Mouse (Mus musculus) liver, adult (tissue): Measurements from ENCODE around the gene Lrch4.

Experiments used
- GATA4 ChIP-seq: IDR thresholded peaks from 2 replicates; pipeline ENCODE4 v1.6.1; 2014; ENCODE audit warnings: mild to moderate bottlenecking, low read length; ENCODE audit not compliant: insufficient replicate concordance

Gene Lrch4

DNA sequence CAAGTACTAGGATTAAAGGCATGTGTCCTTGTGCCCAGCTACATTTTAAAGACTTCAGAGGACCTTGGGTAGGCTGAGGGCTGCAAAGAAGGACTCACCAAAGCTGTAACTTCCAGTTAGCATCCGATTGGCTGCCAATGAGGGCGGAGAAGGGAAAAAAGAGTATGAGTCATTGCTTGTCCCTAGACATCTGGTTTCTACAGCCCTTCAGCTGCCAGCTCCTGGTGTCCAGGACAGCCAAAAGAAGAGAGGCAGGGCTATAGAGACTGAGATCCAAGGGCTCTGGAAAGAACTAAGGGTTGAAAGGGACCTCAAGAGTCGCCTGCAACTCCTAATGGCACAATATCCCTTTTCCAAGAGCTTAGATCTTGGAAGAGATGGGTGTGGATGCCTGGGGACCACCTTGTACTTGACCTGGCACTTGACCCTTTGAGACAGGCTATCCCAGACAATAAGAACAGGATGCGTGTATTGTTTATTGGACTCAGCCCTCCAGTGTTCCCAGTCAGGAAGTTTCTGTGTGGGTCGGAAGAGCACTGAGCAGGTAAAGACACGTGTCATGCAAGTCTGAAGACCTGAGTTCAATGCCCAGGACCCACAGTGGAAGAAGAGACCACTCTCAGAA lies 31.3 kb downstream of the Lrch4 start:
- no peak for TF ChIP-seq GATA4

DNA sequence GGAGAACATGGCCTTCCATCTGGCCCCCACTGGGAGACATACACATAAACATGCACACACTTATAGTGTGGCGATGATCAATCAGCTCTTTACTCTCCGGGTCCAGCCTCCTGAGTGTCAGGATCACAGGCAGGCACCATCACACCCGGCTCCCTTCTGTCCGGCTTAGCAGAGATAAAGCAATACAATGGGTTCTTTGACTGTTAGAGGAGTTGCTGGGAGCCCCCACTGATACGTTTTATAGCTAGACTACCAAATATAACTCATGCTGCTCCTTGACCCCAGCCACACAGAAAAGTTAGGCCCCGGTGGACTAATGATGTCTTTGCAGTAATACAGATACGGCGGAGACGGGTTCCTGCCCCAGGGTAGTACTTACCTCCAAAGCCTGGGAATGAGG lies 34.1 kb downstream of the Lrch4 start:
- TF ChIP-seq GATA4: no peak

DNA sequence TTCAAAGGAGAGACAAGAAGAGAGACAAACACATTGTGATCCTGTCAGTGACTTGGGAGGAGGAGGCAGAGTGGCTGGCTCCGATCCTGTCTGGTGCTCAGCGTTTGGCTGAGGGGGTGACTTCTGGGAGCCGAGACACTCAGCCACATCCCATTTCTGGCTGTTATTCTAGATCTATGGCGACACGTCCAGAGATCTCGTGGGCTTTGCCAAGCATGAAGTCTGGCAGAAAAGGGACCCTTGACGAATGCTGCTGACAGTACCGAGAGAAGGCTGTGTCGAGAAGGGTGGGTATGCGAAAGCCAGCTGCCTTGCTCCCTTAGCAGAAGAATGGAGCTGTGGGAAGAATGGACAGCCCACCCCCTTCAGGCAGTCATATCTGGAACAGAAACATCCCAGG lies 40.0 kb downstream of the Lrch4 start:
- TF ChIP-seq GATA4: no peak

DNA sequence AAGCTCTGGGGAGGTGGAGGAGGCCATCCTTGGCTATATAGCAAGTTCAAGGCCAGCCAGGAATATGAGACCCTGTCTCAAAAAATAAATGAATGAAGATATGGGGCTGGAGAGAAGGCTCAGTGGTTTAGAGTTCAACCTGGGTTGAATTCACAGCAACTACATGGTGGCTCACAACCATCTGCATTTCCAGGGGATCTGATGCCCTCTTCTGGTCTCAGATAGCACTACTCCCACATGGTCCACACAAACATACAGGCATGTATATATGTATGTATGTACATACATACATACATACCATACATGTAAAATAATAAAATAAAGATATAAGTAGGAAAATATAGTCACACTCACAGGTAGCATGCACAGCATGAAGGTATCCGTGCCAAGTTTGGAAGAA lies 41.3 kb downstream of the Lrch4 start:
- no peak for TF ChIP-seq GATA4

DNA sequence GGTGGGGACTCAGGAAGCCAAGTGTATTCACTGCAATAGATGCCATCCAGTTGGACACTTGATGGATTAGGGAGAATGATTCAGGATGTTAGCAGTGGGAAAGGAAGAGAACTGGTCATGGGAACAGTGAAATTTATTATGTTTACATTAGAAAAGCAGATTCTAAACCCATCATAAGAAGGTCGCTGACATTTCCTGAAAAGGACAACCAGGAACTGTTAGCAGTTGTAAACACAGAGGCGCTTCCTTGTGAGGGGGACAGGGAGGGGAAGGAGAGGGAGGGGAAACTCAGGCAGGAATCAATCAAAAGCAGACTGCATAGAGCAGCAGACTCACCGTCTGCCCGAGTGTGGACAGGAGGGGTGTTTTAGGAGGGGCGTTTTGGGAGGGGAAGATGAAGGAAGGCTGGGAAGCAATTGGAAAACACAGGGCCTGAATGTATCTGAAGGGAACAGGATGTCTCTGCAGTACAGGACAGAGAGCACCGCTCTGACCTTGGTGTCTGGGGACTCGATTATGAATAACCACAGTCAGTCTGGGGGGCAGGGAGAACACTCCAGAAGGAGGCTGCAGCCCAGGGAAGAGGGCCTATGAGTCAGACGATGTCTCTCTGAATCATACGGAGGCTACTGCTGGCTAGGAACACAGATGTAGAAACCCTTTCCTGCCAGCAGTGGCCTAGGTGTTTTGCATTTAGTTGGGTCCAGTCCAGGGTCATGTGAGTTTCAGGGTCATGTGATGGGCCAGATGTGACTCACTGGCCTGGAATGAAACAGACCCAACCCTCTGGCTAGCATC lies 42.7 kb downstream of the Lrch4 start:
- TF ChIP-seq GATA4: peak; percentile 84; the same call in 1 of the 2 replicates

DNA sequence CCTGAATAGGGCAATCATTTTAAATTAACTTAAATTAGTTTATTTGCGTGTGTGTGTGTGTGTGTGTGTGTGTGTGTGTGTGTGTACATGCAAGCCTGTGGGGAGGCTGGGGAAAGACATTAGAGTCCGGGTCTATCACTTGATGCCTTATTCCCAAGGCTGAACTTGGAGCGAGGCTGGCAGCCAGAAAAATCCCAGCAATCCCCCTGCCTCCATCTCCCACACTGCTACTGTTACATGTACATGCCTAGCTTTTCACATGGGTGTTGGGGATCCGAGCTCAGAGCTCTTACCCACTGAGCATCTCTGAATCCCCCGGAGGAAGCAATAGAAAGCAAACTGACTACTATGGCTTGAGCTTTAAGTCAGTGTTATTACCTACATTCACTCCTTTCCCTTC lies 43.4 kb downstream of the Lrch4 start:
- TF ChIP-seq GATA4: no peak

DNA sequence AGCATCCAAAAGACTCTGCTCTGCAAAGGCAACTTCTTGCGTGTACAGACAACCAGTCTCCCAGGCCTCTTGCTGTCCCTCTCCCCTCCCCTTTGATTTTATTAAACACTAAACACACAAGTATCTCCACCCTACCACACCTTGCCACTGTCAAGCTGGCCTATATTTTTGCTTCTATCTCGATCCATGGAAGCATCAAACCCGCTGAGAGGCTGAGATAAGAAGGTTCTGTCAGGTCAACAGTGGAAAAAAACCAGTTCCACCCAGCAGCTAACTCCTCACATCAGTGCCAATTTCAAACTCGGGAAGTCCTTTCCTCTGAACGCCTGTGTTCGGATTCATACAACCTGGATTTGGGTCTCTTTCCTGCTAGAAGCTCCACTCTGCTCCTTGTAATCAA lies 44.1 kb downstream of the Lrch4 start:
- no peak for TF ChIP-seq GATA4

DNA sequence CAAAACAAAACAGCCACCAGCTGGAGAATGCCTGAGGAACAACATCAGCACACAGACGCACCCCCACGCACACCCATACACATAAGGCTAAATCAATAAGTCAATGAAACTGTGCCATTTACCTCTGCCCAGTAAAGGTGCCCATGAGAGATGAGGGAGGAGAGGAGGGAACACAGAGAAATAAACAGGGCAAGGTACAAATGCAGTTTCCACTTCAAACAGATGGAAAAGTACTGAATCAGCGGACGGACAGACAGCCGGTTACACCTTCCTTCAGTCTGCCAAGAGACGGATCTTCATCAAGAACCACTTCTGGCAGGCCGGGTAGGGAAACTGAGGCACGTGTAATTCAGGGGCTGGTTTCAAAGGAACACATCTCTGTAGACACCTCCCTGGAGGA lies 45.9 kb downstream of the Lrch4 start:
- no peak for TF ChIP-seq GATA4

DNA sequence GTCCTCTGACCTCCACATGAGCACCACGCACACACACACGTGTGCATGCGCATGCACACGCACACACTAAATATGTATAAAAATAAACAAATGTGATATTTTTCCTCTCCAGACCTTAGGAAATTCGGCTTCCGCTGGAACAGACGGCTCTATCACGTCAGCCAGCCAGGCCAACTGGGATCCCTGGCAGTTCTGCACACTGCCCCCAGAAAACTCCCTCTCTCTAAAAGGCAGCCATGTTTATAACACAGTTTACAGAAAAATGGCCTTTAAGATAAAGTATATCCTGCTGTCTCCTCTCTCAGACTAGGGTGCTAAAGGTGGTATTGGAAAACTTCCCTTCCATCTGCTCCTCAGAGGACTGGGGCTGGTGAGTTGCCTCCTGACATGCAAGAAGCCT lies 48.9 kb downstream of the Lrch4 start:
- TF ChIP-seq GATA4: no peak

DNA sequence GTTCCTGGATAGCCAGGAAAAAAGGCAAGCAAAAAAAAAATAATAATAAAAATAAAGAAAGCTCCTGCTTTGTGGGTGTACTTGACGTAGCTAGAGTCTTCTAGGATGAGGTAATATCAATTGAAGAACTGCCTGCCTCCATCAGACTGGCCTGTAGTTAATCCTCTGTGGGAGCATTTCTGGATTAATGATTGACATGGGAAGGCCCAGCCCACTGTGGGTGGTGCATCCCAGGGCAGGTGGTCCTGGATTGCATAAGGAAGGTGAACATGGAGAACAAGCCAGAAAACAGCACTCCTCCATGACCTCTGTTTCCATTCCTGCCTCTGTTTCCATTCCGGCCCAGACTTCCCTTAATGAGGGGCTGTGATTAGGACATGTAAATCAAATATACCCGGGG lies 49.8 kb downstream of the Lrch4 start:
- TF ChIP-seq GATA4: no peak

DNA sequence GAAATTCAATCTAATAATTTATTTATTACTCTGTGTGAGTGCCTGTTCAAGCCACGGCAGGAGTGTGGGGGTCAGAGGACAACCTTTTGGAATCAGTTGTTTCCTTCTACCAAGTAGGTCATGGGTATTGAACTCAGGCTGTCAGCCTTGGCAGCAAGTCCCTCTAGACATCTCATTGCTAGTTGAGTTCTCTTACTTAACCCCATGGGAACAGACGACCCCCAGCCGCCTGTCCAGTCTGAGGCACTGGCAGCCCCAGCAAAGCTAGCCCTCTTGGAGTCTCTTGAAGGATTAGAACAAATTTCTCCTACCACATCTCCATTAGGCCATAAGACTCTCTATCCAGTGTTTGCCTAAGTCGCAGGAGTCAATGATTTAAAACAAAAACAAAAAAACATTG lies 50.8 kb downstream of the Lrch4 start:
- no peak for TF ChIP-seq GATA4

DNA sequence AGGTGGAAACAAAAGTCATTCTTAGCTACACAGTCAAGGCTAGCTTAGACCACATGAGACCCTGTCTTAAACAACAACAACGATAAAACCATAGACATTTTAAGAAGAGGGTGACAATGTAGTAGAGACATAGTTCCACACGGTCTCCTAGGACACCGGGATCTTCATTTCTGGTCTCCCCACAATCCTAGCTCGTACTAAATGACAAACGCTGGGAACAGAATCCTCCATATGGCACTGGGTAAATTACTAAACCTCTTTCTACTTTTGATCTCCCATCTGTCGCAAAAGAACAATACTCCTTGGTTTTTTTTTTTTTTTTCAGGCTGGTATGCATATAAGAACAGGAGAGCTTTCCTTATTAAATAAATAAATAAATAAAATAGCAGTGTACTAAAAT lies 53.6 kb downstream of the Lrch4 start:
- TF ChIP-seq GATA4: no peak

DNA sequence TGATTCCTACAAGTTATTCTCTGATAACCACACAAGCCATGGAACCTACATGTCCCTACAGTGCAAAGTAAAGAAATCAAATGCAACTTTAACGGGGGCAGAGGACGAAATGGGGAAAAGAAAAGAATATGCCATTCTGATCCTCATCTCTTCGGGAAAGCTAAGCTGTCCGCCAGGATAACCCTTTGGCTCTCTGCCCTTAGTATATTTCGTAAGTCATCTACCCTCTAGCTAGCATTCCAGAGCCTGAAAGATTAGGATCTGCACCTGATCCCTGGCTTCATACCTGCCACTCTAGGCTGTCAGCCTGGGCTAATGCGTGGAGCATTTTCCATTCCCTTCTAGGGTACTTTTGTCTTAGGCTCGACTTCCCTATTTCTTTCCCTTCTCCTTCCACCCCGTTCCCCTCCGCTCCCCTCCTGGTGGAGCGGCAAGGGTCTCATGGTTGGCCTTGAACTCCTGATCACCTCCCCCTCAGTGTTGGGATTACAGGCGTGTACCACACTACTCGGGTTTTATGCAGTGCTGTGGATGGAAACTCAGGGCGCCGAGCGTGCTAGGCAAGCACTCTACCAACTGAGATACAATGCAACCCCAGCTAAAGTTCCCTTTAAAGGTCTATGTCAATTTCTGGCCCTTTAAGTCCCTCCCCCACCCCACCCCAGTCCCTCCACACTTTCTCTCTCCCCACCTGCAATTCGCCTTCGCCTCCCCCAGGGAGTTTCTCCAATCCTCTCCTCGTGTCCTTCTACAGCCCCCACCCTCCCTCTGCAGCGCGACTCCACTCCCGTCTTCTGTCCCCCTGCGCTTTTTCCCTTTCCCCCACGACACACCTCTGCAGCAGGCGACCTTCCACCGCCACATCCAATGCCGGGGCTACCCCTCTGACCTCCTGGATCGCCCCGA lies 54.7 kb downstream of the Lrch4 start:
- peak; percentile 97 for TF ChIP-seq GATA4

DNA sequence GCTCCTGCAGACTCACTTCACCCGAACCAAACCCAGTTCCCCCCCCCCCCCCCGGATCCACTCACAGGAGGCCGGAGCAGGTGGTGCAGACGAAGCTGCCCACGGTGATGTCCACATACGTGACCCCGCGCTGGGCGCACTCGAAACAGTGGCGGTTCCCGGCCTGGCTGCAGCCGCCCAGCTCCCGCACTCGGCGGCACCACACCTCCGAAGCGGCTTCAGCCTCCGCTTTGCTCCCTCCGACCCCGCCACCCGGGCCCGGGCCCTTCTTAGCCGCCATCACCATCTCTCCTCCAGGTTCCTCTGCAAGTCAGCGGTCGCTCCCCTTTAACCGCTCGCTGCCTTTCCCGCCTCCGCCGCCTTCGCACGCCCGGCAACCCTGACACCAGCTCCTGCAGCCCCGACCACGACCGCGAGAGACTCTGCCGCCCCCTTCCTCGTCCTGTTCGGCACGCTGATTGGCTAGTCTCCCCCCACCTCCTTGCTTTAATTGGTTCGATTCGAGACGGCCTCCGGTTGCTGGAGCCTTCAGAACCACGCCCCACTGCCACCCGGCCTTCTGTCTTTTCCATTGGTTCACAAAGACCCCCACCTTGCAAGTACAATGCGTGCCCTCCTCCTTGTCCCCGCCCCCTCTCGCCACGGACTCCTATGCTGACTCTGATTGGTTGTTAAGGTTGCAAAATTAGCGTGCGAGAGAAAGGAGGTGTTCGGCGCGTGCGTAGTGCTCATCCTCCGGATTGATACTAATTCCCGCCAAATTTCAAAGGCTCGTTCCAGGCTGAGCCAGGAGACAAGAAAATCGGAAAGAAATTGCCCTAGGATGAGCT lies 55.6 kb downstream of the Lrch4 start, which contains the start of gene Agfg2:
Gene Agfg2 (minus strand): TSS at position 433 of the 830 bp plus-strand sequence.
- no peak for TF ChIP-seq GATA4

DNA sequence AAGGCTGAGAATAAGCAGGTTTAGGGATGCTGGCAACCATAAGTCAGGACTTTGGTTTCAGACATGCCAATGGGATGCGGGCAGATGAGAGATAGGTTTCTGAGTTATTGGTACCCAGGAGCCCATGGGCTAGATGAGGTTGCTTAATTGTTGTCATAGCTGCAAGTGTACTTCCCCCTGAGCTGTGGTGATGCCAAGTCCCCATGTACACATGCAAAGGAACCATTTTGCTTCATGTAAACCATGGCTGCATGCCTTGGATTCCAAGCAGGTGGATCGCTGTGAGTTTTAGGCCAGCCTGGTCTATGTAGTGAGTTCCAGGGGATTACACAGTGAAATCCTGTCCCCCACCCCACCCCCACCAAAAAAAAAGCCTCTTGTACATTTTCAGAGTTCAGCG lies 56.7 kb downstream of the Lrch4 start:
- TF ChIP-seq GATA4: no peak
